Mouse (Mus musculus): ENCODE data around the gene 9030025P20Rik. TPM values are rescaled to one million over a fixed set of nuclear protein-coding genes. Genes with fewer than 3 reads are reported as not detected.
A peak's percentile ranks its signal among the peaks of the same experiment; 100 is the strongest.
"Not testable (repeated sequence)": the region's sequence is repeated elsewhere in the genome, so short reads cannot be mapped to it uniquely, and the experiment has no call there.

The 9030025P20Rik gene
- polyA plus RNA-seq (2012; rRNA removed) (3.8 and 5.3 TPM in 2 replicates), polyA plus RNA-seq (2014; fragmentation: Nextera tagmentation; extraction: Ambion mirVana) (3.4 and 4.0 TPM in 2 replicates)

- not testable (repeated sequence) for DNase-seq (ENCODE audit: low read depth in 3 of 3, low spot score in 3 of 3); H3K27me3 ChIP-seq (ENCODE audit: control insufficient read depth, insufficient read depth, low read length); H3K9me3 ChIP-seq (ENCODE audit: control insufficient read depth, low read length); H3K27ac ChIP-seq; H3K9ac ChIP-seq (replicated peaks); H3K4me1 ChIP-seq (replicated peaks; ENCODE audit: control insufficient read depth in 2 of 2, insufficient read depth in 2 of 2, low read length in 1 of 2); H3K36me3 ChIP-seq (replicated peaks; ENCODE audit: control insufficient read depth, insufficient read depth, low read depth)
- whole genome bisulfite sequencing (ENCODE audit: insufficient replicate concordance) = no CpG with 5 or more reads among the region's 60 CpGs
- peak; percentile 96 for ATAC-seq (ENCODE audit: insufficient read depth)
- Histone ChIP-seq H3K4me3 (ENCODE audit: insufficient read depth in 1 of 2, low read depth in 2 of 2, low read length in 2 of 2) (0 out of 4 replicates have a peak within 1 kb of the TSS, but pooled peaks of 1 of the 2 experiments have one; percentile 21), H3K4me2 (ENCODE audit: low read depth) (peak within 1 kb of the TSS; percentile 41; the same call in 1 of the 2 replicates)
Observed at GRCm38 (mm10) chr17:14978362-14979038, at the start of gene 9030025P20Rik, which contains the start of gene Gm3417. Gene 9030025P20Rik (plus strand): TSS chr17:14978468. Gene Gm3417 (minus strand): TSS chr17:14978790.

GRCm38 (mm10) chr17:14928631-14929030 is 49.6 kb upstream of the 9030025P20Rik start:
- TF ChIP-seq EP300 (IDR thresholded peaks at IDR 0.05; ENCODE audit: low read depth) (no peak), CTCF (IDR thresholded peaks at IDR 0.05; ENCODE audit: low read depth) (no peak)
- Histone ChIP-seq H3K4me2 (ENCODE audit: low read depth) (no peak overlapping the region), H3K36me3 (replicated peaks; ENCODE audit: control insufficient read depth, insufficient read depth, low read depth) (no peaks in the 10 kb centered on the region), H3K4me1 (replicated peaks; ENCODE audit: control insufficient read depth in 2 of 2, insufficient read depth in 2 of 2, low read length in 1 of 2) (no peaks in the 10 kb centered on the region), H3K27me3 (ENCODE audit: control insufficient read depth, insufficient read depth, low read length) (no peaks in the 10 kb centered on the region), H3K9ac (replicated peaks) (no peak overlapping the region), H3K9me3 (ENCODE audit: control insufficient read depth, low read length) (no peaks in the 10 kb centered on the region), H3K27ac (no peak overlapping the region), H3K4me3 (ENCODE audit: insufficient read depth in 1 of 2, low read depth in 2 of 2, low read length in 2 of 2) (no peak overlapping the region)
- ATAC-seq (ENCODE audit: insufficient read depth) = no peak
- no peak for DNase-seq (ENCODE audit: low read depth in 3 of 3, low spot score in 3 of 3)
- 64% methylated on average over 5 of the region's 5 CpGs for WGBS (ENCODE audit: insufficient replicate concordance)

GRCm38 (mm10) chr17:14930697-14931096 is 47.6 kb upstream of the 9030025P20Rik start:
- TF ChIP-seq CTCF (IDR thresholded peaks at IDR 0.05; ENCODE audit: low read depth) = no peak
- TF ChIP-seq EP300 (IDR thresholded peaks at IDR 0.05; ENCODE audit: low read depth) = no peak
- Histone ChIP-seq H3K4me2 (ENCODE audit: low read depth) (no peak overlapping the region), H3K27ac (no peak overlapping the region), H3K4me1 (replicated peaks; ENCODE audit: control insufficient read depth in 2 of 2, insufficient read depth in 2 of 2, low read length in 1 of 2) (no peaks in the 10 kb centered on the region), H3K27me3 (ENCODE audit: control insufficient read depth, insufficient read depth, low read length) (no peaks in the 10 kb centered on the region), H3K9me3 (ENCODE audit: control insufficient read depth, low read length) (no peaks in the 10 kb centered on the region), H3K36me3 (replicated peaks; ENCODE audit: control insufficient read depth, insufficient read depth, low read depth) (no peaks in the 10 kb centered on the region), H3K4me3 (ENCODE audit: insufficient read depth in 1 of 2, low read depth in 2 of 2, low read length in 2 of 2) (no peak overlapping the region), H3K9ac (replicated peaks) (no peak overlapping the region)
- WGBS (ENCODE audit: insufficient replicate concordance) = 26% methylated on average over 7 of the region's 7 CpGs
- DNase-seq (ENCODE audit: low read depth in 3 of 3, low spot score in 3 of 3) = no peak
- ATAC-seq (ENCODE audit: insufficient read depth) = no peak

GRCm38 (mm10) chr17:14931469-14931868 is 46.8 kb upstream of the 9030025P20Rik start:
- Histone ChIP-seq H3K4me2 (ENCODE audit: low read depth) (no peak overlapping the region), H3K36me3 (replicated peaks; ENCODE audit: control insufficient read depth, insufficient read depth, low read depth) (no peaks in the 10 kb centered on the region), H3K9me3 (ENCODE audit: control insufficient read depth, low read length) (no peaks in the 10 kb centered on the region), H3K4me1 (replicated peaks; ENCODE audit: control insufficient read depth in 2 of 2, insufficient read depth in 2 of 2, low read length in 1 of 2) (no peaks in the 10 kb centered on the region), H3K27ac (no peak overlapping the region), H3K4me3 (ENCODE audit: insufficient read depth in 1 of 2, low read depth in 2 of 2, low read length in 2 of 2) (no peak overlapping the region), H3K27me3 (ENCODE audit: control insufficient read depth, insufficient read depth, low read length) (no peaks in the 10 kb centered on the region), H3K9ac (replicated peaks) (no peak overlapping the region)
- WGBS (ENCODE audit: insufficient replicate concordance) = 44% methylated on average over 5 of the region's 5 CpGs
- DNase-seq (ENCODE audit: low read depth in 3 of 3, low spot score in 3 of 3) = no peak
- no peak for TF ChIP-seq CTCF (IDR thresholded peaks at IDR 0.05; ENCODE audit: low read depth)
- no peak for TF ChIP-seq EP300 (IDR thresholded peaks at IDR 0.05; ENCODE audit: low read depth)
- ATAC-seq (ENCODE audit: insufficient read depth) = no peak

- not testable (repeated sequence) for H3K36me3 ChIP-seq (replicated peaks; ENCODE audit: control insufficient read depth, insufficient read depth, low read depth); ATAC-seq (ENCODE audit: insufficient read depth); H3K9ac ChIP-seq (replicated peaks); H3K4me3 ChIP-seq (ENCODE audit: insufficient read depth in 1 of 2, low read depth in 2 of 2, low read length in 2 of 2); H3K27ac ChIP-seq; DNase-seq (ENCODE audit: low read depth in 3 of 3, low spot score in 3 of 3); H3K27me3 ChIP-seq (ENCODE audit: control insufficient read depth, insufficient read depth, low read length); H3K4me2 ChIP-seq (ENCODE audit: low read depth); H3K4me1 ChIP-seq (replicated peaks; ENCODE audit: control insufficient read depth in 2 of 2, insufficient read depth in 2 of 2, low read length in 1 of 2); H3K9me3 ChIP-seq (ENCODE audit: control insufficient read depth, low read length)
- 71% methylated on average over 14 of the region's 14 CpGs for WGBS (ENCODE audit: insufficient replicate concordance)
Observed at GRCm38 (mm10) chr17:14935280-14935679, 43.0 kb upstream of the 9030025P20Rik start.

Measured in liver, embryonic 14.5 days (tissue).